Mouse (Mus musculus) adrenal gland, adult 18-20 months (tissue): ENCODE measurements at regions not wholly inside any gene's neighbourhood (a gene's known extent, or its start where the extent isn't known, plus 50 kb on each side); places are given as distances from the start of the nearest gene placed in this dataset.

ENCODE experiments used
- DNase-seq, 2 experiments: peaks; one replicate each; pipeline ENCODE4 v3.0.0; 2021 to 2022; ENCODE audit warnings: low spot score in 2 of 2

GRCm38 (mm10) chr1:81745024-81745960 lies 487.6 kb upstream of the Gm9747 start:
- DNase-seq, result no peak

- no peak for DNase-seq
These were observed 486.9 kb upstream of the Gm9747 start for GRCm38 (mm10) chr1:81746013-81746412.

- DNase-seq, result no peak
These were observed 485.9 kb upstream of the Gm9747 start for GRCm38 (mm10) chr1:81747025-81747424.

- DNase-seq, result no peak
These were observed 478.8 kb upstream of the Gm9747 start for GRCm38 (mm10) chr1:81754067-81754466.

DNA sequence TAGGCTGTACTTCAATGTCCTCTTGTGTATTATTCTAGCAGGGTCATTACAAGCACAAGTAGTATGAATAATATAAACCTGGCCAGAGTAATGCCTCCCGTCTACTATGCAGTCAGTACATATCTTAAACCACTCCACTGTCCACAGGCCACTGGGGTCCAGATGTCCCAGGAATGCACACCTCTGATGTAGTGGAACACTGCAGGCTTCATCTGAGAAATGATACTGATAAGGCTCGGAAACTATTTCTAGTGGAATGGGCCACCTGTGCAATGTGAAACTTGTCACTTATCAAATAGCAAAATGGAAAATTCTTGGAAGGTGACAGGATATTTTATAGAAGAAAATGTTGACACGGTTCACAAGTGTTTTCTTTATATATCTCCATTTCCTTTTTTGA lies 477.6 kb upstream of the Gm9747 start:
- no peak for DNase-seq

DNA sequence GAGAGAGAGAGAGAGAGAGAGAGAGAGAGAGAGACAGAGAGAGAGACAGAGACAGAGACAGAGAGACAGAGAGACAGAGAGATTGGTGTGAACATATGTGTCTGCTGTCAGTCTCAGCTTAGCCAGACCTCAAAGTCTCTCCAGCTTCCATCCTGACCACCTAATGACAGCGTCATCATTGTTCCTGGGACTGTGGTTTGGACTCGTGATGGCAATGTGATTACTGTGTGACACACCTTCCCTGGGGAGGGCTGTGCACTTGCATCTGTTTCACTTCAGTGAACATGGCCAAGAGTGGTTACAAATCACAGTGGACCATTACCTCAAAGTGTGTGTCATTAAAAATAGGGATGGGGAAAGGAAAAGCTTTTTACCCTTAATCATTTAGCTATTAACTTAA lies 477.2 kb upstream of the Gm9747 start:
- no peak for DNase-seq

DNA sequence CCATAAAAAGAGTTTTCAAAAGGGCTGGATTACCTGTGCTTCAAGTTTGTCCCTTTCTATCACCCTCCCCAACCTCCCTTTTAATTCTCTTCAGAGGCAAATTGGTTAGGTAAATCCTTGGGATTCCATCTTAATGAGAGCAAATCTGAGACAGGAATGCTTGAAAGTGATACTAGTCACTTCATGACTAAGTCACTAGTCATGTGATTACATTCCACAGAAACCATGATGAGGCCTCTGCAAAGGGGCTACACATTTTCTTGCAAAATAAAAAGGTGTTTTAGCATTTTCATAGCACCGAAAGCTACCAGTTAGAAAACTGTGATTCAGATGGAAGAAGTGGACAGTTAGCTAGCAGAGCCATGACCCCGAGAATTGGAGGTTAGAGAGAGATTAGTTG lies 473.0 kb upstream of the Gm9747 start:
- no peak for DNase-seq

DNA sequence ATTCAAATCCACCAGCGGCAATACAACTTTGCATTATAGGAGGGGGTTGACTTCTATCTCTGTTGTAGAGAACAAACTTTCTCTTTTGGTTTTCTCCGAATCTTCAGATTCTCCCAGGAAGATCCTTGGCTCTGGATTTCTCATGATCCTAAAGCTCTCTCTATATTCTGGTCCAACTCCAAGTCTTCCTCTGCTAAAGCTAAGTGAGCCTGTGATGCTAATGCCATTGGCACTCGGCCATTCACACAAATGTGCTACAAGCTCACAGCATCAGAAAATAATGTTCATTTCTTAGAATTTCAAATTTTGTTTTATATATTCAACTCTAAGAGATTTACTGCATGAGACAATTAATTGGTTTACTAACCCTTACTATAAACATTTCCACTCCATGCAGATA lies 461.2 kb upstream of the Gm9747 start:
- DNase-seq, result no peak

DNA sequence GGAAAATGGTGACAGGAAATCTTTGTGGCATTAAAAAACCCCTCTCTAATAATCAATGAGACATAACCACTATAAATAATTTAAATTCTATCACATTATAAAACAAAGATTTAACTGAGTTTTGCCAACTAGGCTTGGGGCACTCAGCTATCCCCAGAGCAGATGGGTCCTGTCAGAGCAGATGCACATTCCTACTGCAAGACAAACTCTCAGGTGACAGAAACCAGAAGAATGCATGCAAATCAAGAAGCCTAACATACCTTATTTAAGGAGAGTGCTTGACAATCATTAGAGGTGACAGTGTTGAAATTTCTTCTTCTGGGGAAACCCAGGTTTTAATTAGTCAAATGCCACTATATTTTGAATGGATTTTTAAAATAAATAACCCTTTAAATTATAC lies 452.3 kb upstream of the Gm9747 start:
- no peak for DNase-seq

GRCm38 (mm10) chr1:81784305-81784704 lies 448.6 kb upstream of the Gm9747 start:
- DNase-seq, result no peak

- DNase-seq, result no peak
These were observed 438.1 kb upstream of the Gm9747 start for GRCm38 (mm10) chr1:81794771-81795170.

DNA sequence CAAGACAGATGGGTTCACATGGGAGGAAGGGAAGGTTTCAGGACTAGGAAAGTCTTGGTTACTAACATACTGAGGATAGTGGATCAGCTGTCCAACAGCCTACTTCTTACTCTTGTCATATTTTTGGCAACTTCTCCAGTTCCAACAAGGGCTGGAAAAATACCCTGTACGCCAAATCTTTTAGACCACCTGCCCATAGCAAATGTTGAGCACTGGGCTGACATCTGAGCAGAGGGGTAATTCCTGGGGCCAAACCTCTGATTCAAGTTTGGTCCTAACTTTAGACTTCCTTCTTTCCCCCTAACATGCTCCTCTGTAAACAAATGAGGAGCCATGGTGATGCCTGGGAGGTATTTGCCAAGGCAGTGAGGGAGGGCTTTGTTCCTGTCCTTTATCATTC lies 437.5 kb upstream of the Gm9747 start:
- no peak for DNase-seq

GRCm38 (mm10) chr1:81811591-81811990 lies 421.3 kb upstream of the Gm9747 start:
- no peak for DNase-seq

- no peak for DNase-seq
These were observed 414.0 kb upstream of the Gm9747 start for GRCm38 (mm10) chr1:81818884-81819283.

- no peak for DNase-seq
These were observed 390.9 kb upstream of the Gm9747 start for GRCm38 (mm10) chr1:81841966-81842365.

- DNase-seq, result no peak
These were observed 382.3 kb upstream of the Gm9747 start for GRCm38 (mm10) chr1:81850462-81851144.

- DNase-seq, result no peak
These were observed 373.4 kb upstream of the Gm9747 start for GRCm38 (mm10) chr1:81859464-81859863.

- DNase-seq, result no peak
These were observed 368.3 kb upstream of the Gm9747 start for GRCm38 (mm10) chr1:81864571-81864970.

- no peak for DNase-seq
These were observed 345.9 kb upstream of the Gm9747 start for GRCm38 (mm10) chr1:81886940-81887531.

GRCm38 (mm10) chr1:81897241-81897640 lies 335.7 kb upstream of the Gm9747 start:
- no peak for DNase-seq

DNA sequence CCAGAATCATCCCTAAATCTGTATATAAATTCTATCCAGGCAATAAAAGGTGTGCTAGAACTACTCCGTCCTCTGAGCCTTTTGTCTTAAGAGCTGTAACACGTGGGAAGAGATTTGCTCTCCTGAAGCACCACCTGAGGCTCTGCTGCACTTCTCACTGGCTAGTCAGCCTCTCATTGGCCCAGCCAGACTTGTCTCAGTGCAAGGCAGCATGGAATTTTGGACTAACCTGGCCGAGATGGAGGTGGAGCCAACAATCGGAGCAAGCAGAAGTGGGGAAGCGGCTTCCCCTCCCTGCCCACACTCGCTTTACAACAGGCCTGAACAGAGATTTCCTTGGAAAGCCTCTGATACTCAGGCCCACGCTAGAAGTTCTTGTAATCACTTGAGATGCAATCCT lies 332.1 kb upstream of the Gm9747 start:
- no peak for DNase-seq

DNA sequence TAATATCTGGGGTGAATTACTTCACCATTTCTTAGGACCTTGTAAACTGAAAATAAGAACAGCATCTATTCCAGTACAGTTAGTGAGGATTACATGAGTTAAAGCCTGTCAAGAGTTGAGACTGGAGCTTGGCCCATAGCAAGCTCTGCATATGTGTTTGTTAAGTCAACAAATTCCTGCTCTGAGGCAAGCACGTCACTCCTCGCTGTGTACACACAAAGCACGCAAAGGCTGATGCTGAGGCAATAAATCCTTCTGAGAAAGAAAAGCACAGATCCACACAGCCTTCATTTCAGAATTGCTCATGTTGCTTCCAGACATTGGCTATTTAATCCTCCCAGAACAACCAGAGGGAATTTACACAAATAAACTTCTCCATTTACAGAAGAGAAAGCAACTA lies 328.9 kb upstream of the Gm9747 start:
- DNase-seq, result no peak
